21 mouse cellular contexts compared by ENCODE assay signal in the genomic region with DNA sequence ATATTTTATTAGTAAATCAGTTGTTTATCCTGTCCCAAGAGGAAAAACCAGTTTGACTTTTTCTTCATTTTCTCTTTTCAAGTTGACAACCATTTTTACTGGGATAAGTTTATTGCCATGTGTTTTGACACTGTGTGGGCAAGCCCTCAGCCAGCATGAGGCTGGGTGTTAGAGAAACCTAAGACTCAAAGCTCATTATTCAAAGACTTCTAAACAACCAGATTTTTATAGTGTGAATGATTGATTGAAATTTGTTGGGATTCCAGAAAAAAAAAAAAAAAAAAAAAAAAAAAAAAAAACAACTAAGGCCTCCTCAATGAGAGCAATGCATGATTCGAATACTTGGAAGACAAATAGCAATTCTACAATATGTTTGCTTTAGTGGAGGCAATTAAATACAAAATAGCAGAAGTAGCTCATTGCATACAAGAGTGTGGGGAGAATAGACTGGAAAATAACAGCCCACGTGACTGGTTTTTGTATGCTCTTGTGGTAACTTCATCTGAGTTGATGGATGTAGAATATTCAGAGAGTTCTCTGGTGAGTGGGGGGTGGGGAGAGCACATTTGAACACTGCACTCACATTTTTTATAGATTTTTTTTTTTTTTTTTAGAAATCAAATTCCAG.
DNase-seq lines count a peak whose midpoint lies in the region; ATAC-seq and TF ChIP-seq lines count a peak whose summit lies in the region.
"Had no signal": no experiment of that assay in that cellular context is flagged by ENCODE, and none has a peak within 500 bp of the region (broad histone marks: within the 10 kb centered on the region; RNA-seq: fewer than 3 reads in every experiment).

No protein-coding gene starts in this region.

- peaks cover 10% of the 10 kb centered on the region; the same call in 1 of the 2 replicates for H3K4me1 ChIP-seq in kidney, embryonic 16.5 days (ENCODE audit: insufficient read depth, low read length)
- H3K4me1 ChIP-seq in CH12.LX (ENCODE audit: control insufficient read depth in 1 of 2, insufficient read depth in 2 of 2) (no peaks in the 10 kb centered on the region), ES-E14 (ENCODE audit: control insufficient read depth in 2 of 2, insufficient read depth in 2 of 2, low read length in 2 of 2, poor library complexity in 1 of 2) (no peaks in the 10 kb centered on the region)
- no peaks in the 10 kb centered on the region for H3K4me1 ChIP-seq in liver, embryonic 11.5 days (replicated peaks; ENCODE audit: control insufficient read depth, insufficient read depth, low read length)
- H3K4me1 ChIP-seq: heart, embryonic 15.5 days; liver, embryonic 13.5 days had no signal

- dilution Hi-C loops in CH12.LX (cut with MboI; ENCODE audit: extremely low pct_ligation_motif_present, extremely low pct_unique_long_range_greater_than_20kb, low sequenced_read_pairs), result no loop called here

- no peak for TF ChIP-seq CTCF in CH12.LX (conservative IDR thresholded peaks at IDR 0.05 in 1 of 2, IDR thresholded peaks at IDR 0.05 in 1 of 2; ENCODE audit: low read depth in 2 of 2, low read length in 2 of 2)

- peak; percentile 79; the same call in 1 of the 2 replicates for ATAC-seq in kidney, embryonic 16.5 days (ENCODE audit: low FRiP score, low TSS enrichment)
- no peak for ATAC-seq in liver, embryonic 11.5 days (replicated peaks; ENCODE audit: low FRiP score)
- ATAC-seq: inflammation-experienced regulatory T-cells, adult 6 months had no signal

- no peak for DNase-seq in kidney, adult 9 months
- DNase-seq in CH12.LX (ENCODE audit: extremely low read depth) (peak; percentile 3), ES-E14 (ENCODE audit: low read depth, low spot score) (no peak)
- peak; percentile 54 for DNase-seq in forelimb bud, embryonic 11.5 days (ENCODE audit: low read depth, low spot score)
- no peak for DNase-seq in cerebellum, adult 9-10 months
- DNase-seq in right cerebral cortex, postnatal 36 days (ENCODE audit: low spot score in 2 of 2), result no peak
- no peak for DNase-seq in liver, embryonic 11.5 days (ENCODE audit: low spot score)
- DNase-seq: adrenal gland, postnatal 10 days; cerebellum, adult 8-10 months; gastrocnemius, postnatal 36 days; heart, postnatal 36 days; kidney, adult 8-10 months; liver, embryonic 13.5 days had no signal

- H3K4me2 ChIP-seq in kidney, embryonic 16.5 days (replicated peaks; ENCODE audit: low read depth, low read length), result no peak overlapping the region
- H3K4me2 ChIP-seq in CH12.LX (ENCODE audit: insufficient read depth, low read depth, poor library complexity, severe bottlenecking), result no peak overlapping the region
- no peak overlapping the region for H3K4me2 ChIP-seq in liver, embryonic 11.5 days
- H3K4me2 ChIP-seq: heart, embryonic 15.5 days; hindbrain, embryonic 14.5 days; limb, embryonic 13.5 days; liver, embryonic 13.5 days; lung, embryonic 15.5 days; midbrain, embryonic 11.5 days had no signal

- in situ Hi-C loops in CH12.LX (cut with MboI; ENCODE audit: low pct_ligation_motif_present, low pct_unique_long_range_greater_than_20kb, low sequenced_read_pairs), result no loop called here
- in situ Hi-C loops in ES-E14 (cut with MboI; ENCODE audit: low sequenced_read_pairs in 2 of 2, unreplicated experiment in 2 of 2), result no loop called here

- 25% methylated on average over 2 of the region's 2 CpGs for WGBS in kidney, embryonic 16.5 days
- WGBS in liver, embryonic 11.5 days, result 76% methylated on average over 2 of the region's 2 CpGs

- H3K27me3 ChIP-seq in kidney, embryonic 16.5 days (ENCODE audit: insufficient read depth, low read length), result no peaks in the 10 kb centered on the region
- H3K27me3 ChIP-seq in CH12.LX (replicated peaks), result no peaks in the 10 kb centered on the region
- no peaks in the 10 kb centered on the region for H3K27me3 ChIP-seq in liver, embryonic 11.5 days (replicated peaks; ENCODE audit: control insufficient read depth, insufficient read depth, low read length)
- H3K27me3 ChIP-seq: heart, embryonic 15.5 days; limb, embryonic 13.5 days; liver, embryonic 13.5 days; lung, embryonic 15.5 days had no signal

- no peaks in the 10 kb centered on the region for H3K79me2 ChIP-seq in CH12.LX (replicated peaks; ENCODE audit: control insufficient read depth, extremely low read depth, insufficient read depth, poor library complexity, severe bottlenecking)

- no peaks in the 10 kb centered on the region for H3K9me3 ChIP-seq in kidney, embryonic 16.5 days (ENCODE audit: low read length)
- H3K9me3 ChIP-seq in CH12.LX (replicated peaks; ENCODE audit: low read length) (no peaks in the 10 kb centered on the region), ES-E14 (ENCODE audit: control insufficient read depth, insufficient read depth, low read depth, low read length) (no peaks in the 10 kb centered on the region)
- no peaks in the 10 kb centered on the region for H3K9me3 ChIP-seq in liver, embryonic 11.5 days (ENCODE audit: control insufficient read depth, low read length)
- H3K9me3 ChIP-seq: heart, embryonic 15.5 days; limb, embryonic 13.5 days; liver, embryonic 13.5 days; lung, embryonic 15.5 days had no signal

- no peak for TF ChIP-seq EP300 in CH12.LX (IDR thresholded peaks at IDR 0.05; ENCODE audit: low read length)

- no peak overlapping the region for H3K4me3 ChIP-seq in kidney, embryonic 16.5 days (ENCODE audit: low read length)
- H3K4me3 ChIP-seq in CH12.LX (replicated peaks in 1 of 3; ENCODE audit: low read depth in 2 of 3, low read length in 2 of 3, poor library complexity in 1 of 3) (no peak overlapping the region), ES-E14 (ENCODE audit: insufficient read depth in 1 of 2, low read depth in 1 of 2, low read length in 2 of 2, poor library complexity in 1 of 2, severe bottlenecking in 1 of 2) (no peak overlapping the region)
- H3K4me3 ChIP-seq in liver, embryonic 11.5 days (ENCODE audit: low read depth, low read length), result no peak overlapping the region
- H3K4me3 ChIP-seq: heart, embryonic 15.5 days; limb, embryonic 13.5 days; liver, embryonic 13.5 days; lung, embryonic 15.5 days had no signal

- no peak for TF ChIP-seq RAD21 in CH12.LX (IDR thresholded peaks at IDR 0.05; ENCODE audit: low read depth, low read length)

- no peak overlapping the region for H3K27ac ChIP-seq in kidney, embryonic 16.5 days (ENCODE audit: low read length)
- H3K27ac ChIP-seq in CH12.LX (ENCODE audit: insufficient read depth, low read depth), result no peak overlapping the region
- H3K27ac ChIP-seq in ES-E14 (ENCODE audit: insufficient read depth, low read depth, low read length, poor library complexity, severe bottlenecking), result no peak overlapping the region
- H3K27ac ChIP-seq in liver, embryonic 11.5 days (ENCODE audit: low read depth, low read length), result no peak overlapping the region
- H3K27ac ChIP-seq: heart, embryonic 15.5 days; hindbrain, embryonic 14.5 days; liver, embryonic 13.5 days; lung, embryonic 15.5 days; macrophage had no signal

- no peak overlapping the region for H3K9ac ChIP-seq in kidney, embryonic 16.5 days (replicated peaks; ENCODE audit: low read length)
- H3K9ac ChIP-seq in CH12.LX (ENCODE audit: insufficient read depth, low read depth), result no peak overlapping the region
- no peak overlapping the region for H3K9ac ChIP-seq in ES-E14 (ENCODE audit: insufficient read depth, low read depth, low read length, poor library complexity, severe bottlenecking)
- H3K9ac ChIP-seq in liver, embryonic 11.5 days (ENCODE audit: low read depth, low read length), result no peak overlapping the region
- H3K9ac ChIP-seq: heart, embryonic 15.5 days; hindbrain, embryonic 14.5 days; limb, embryonic 13.5 days; liver, embryonic 13.5 days; lung, embryonic 15.5 days had no signal

- H3K36me3 ChIP-seq in kidney, embryonic 16.5 days (ENCODE audit: insufficient read depth, low read length), result no peaks in the 10 kb centered on the region
- H3K36me3 ChIP-seq in CH12.LX (replicated peaks in 1 of 2; ENCODE audit: control insufficient read depth in 1 of 2, insufficient read depth in 1 of 2, low read length in 1 of 2) (no peaks in the 10 kb centered on the region), ES-E14 (ENCODE audit: control insufficient read depth, insufficient read depth, low read length, poor library complexity, severe bottlenecking) (no peaks in the 10 kb centered on the region)
- no peaks in the 10 kb centered on the region for H3K36me3 ChIP-seq in liver, embryonic 11.5 days (ENCODE audit: control insufficient read depth, insufficient read depth, low read length)
- H3K36me3 ChIP-seq: heart, embryonic 15.5 days; limb, embryonic 13.5 days; liver, embryonic 13.5 days; lung, embryonic 15.5 days had no signal

- TF ChIP-seq POLR2A in CH12.LX (IDR thresholded peaks at IDR 0.05; ENCODE audit: low read depth, low read length), result no peak

TF ChIP-seq in CH12.LX, 34 proteins besides CTCF, POLR2A, EP300 and RAD21:
- TF ChIP-seq POLR2AphosphoS2 (IDR thresholded peaks at IDR 0.05; ENCODE audit: low read depth, low read length) (no peak), MEF2A (IDR thresholded peaks at IDR 0.05; ENCODE audit: borderline replicate concordance, low read depth, low read length) (no peak), USF2 (conservative IDR thresholded peaks at IDR 0.05; ENCODE audit: low read depth, low read length) (0 out of 2 replicates have a peak, but pooled peaks have one; percentile 15), TCF12 (IDR thresholded peaks at IDR 0.05; ENCODE audit: low read depth, low read length) (no peak)

TF ChIP-seq in ES-E14, 5 proteins besides CTCF, POLR2A, EP300 and RAD21:
- TF ChIP-seq CHD2 (IDR thresholded peaks at IDR 0.05; ENCODE audit: low read depth, low read length), result no peak
- 0 out of 2 replicates have a peak, but pooled peaks have one; percentile 13 for TF ChIP-seq ZNF384 (IDR thresholded peaks at IDR 0.05; ENCODE audit: low read depth, low read length)

Comparison
In these comparisons a context has a peak if more than half of its experiments do, and no peak if none do; other contexts are left out.
1. DNase-seq: peak in CH12.LX (single experiment) and forelimb bud, embryonic 11.5 days (single experiment); none in kidney, adult 9 months (single experiment), ES-E14 (single experiment), cerebellum, adult 9-10 months (single experiment), right cerebral cortex, postnatal 36 days (0 of 2) and liver, embryonic 11.5 days (single experiment).